Mouse (Mus musculus) forebrain, postnatal 0 days (tissue): ENCODE measurements at regions not wholly inside any gene's neighbourhood (a gene's known extent, or its start where the extent isn't known, plus 50 kb on each side); places are given as distances from the start of the nearest gene placed in this dataset.
A peak's percentile ranks its signal among the peaks of the same experiment; 100 is the strongest.

Experiments used
- ATAC-seq: fragments of 200-750 bp; cut with Nextera tagmentation; 2 replicates; pipeline ENCODE4 v1.8.0; 2017; ENCODE audit warnings: mild to moderate bottlenecking, moderate library complexity
- DNase-seq: peaks from one replicate; pipeline ENCODE4 v3.0.0-alpha.2; 2015
- H3K27ac ChIP-seq: fragments of 300-500 bp; sonication (generic); 2 replicates; pipeline ENCODE4 v1.5.1; 2014; ENCODE audit warnings: low read depth, mild to moderate bottlenecking, antibody characterized with exemption, low read length, moderate library complexity, mixed read lengths
- H3K27me3 ChIP-seq: fragments of 300-500 bp; sonication (generic); 2 replicates; pipeline ENCODE4 v1.6.1; 2014; ENCODE audit warnings: mild to moderate bottlenecking, low read length, mixed read lengths; ENCODE audit not compliant: insufficient read depth
- H3K36me3 ChIP-seq: fragments of 300-500 bp; sonication (generic); 2 replicates; pipeline ENCODE4 v1.6.1; 2014; ENCODE audit warnings: mild to moderate bottlenecking, moderate library complexity; ENCODE audit not compliant: insufficient read depth
- H3K4me1 ChIP-seq: fragments of 300-500 bp; sonication (generic); 2 replicates; pipeline ENCODE4 v1.6.1; 2014; ENCODE audit warnings: antibody characterized with exemption; ENCODE audit not compliant: insufficient read depth
- H3K4me2 ChIP-seq: fragments of 300-500 bp; sonication (generic); 2 replicates; pipeline ENCODE4 v1.6.1; 2014; ENCODE audit warnings: low read depth, mild to moderate bottlenecking, moderate library complexity
- H3K4me3 ChIP-seq: fragments of 300-500 bp; sonication (generic); 2 replicates; pipeline ENCODE4 v1.5.1; 2014; ENCODE audit warnings: low read depth, low read length, mixed read lengths
- H3K9ac ChIP-seq: fragments of 300-500 bp; sonication (generic); 2 replicates; pipeline ENCODE4 v1.6.1; 2014; ENCODE audit warnings: mild to moderate bottlenecking
- H3K9me3 ChIP-seq: fragments of 300-500 bp; sonication (generic); 2 replicates; pipeline ENCODE4 v1.6.1; 2016; ENCODE audit warnings: low read length
- CTCF ChIP-seq: sonication (generic); IDR thresholded peaks from 2 replicates; pipeline ENCODE4 v1.5.1; 2016; ENCODE audit warnings: antibody characterized with exemption, control low read depth, low read depth
- WGBS: fragments of 180-500 bp; shearing (Covaris S2); extraction: QIAGEN DNeasy Blood & Tissue Kit; methylation state at CpG from one replicate; pipeline ENCODE4 v1.1.7; 2014; 5-methylcytosine and 5-hydroxymethylcytosine counted together

GRCm38 (mm10) chr9:112444220-112444619, 208.5 kb upstream of the Arpp21 start:
- Histone ChIP-seq H3K9me3 (no peaks in the 10 kb centered on the region), H3K36me3 (no peaks in the 10 kb centered on the region), H3K27me3 (no peaks in the 10 kb centered on the region), H3K9ac (no peak overlapping the region), H3K27ac (no peak overlapping the region), H3K4me2 (no peak overlapping the region), H3K4me3 (no peak overlapping the region), H3K4me1 (no peaks in the 10 kb centered on the region)
- DNase-seq (no peak), ATAC-seq (no peak)
- WGBS, result 62% methylated on average over 2 of the region's 2 CpGs
- no peak for TF ChIP-seq CTCF

- WGBS, result 71% methylated on average over 2 of the region's 2 CpGs
- peak; percentile 50 for DNase-seq
- Histone ChIP-seq H3K4me1 (no peaks in the 10 kb centered on the region; the same call in 1 of the 2 replicates), H3K27me3 (no peaks in the 10 kb centered on the region), H3K4me2 (no peak overlapping the region), H3K27ac (no peak overlapping the region), H3K36me3 (no peaks in the 10 kb centered on the region), H3K9me3 (no peaks in the 10 kb centered on the region), H3K9ac (no peak overlapping the region), H3K4me3 (no peak overlapping the region)
- no peak for TF ChIP-seq CTCF
- no peak for ATAC-seq
Measured at GRCm38 (mm10) chr9:112436094-112436493, 200.4 kb upstream of the Arpp21 start.

GRCm38 (mm10) chr9:112431920-112432437, 196.2 kb upstream of the Arpp21 start:
- no peak for ATAC-seq
- no peaks in the 10 kb centered on the region; the same call in 1 of the 2 replicates for H3K4me1 ChIP-seq
- TF ChIP-seq CTCF, result no peak

GRCm38 (mm10) chr9:112429196-112429595, 193.5 kb upstream of the Arpp21 start:
- no peaks in the 10 kb centered on the region for H3K36me3 ChIP-seq
- TF ChIP-seq CTCF, result no peak
- H3K9ac ChIP-seq, result no peak overlapping the region
- DNase-seq (no peak), ATAC-seq (no peak)
- no peak overlapping the region for H3K4me3 ChIP-seq
- no peaks in the 10 kb centered on the region for H3K9me3 ChIP-seq
- 55% methylated on average over 3 of the region's 3 CpGs for WGBS
- H3K27me3 ChIP-seq, result no peaks in the 10 kb centered on the region
- H3K4me2 ChIP-seq, result no peak overlapping the region
- H3K27ac ChIP-seq, result no peak overlapping the region
- H3K4me1 ChIP-seq, result no peaks in the 10 kb centered on the region; the same call in 1 of the 2 replicates

More at GRCm38 (mm10) chr9:112431920-112432437, 196.2 kb upstream of the Arpp21 start:
- no peak for DNase-seq
- Histone ChIP-seq H3K4me3 (no peak overlapping the region), H3K27me3 (no peaks in the 10 kb centered on the region), H3K4me2 (no peak overlapping the region), H3K9ac (no peak overlapping the region), H3K27ac (no peak overlapping the region), H3K36me3 (no peaks in the 10 kb centered on the region), H3K9me3 (no peaks in the 10 kb centered on the region)
- 81% methylated on average over 4 of the region's 4 CpGs for WGBS

- no peak for TF ChIP-seq CTCF
- DNase-seq (peak; percentile 21), ATAC-seq (no peak)
- Histone ChIP-seq H3K4me1 (no peaks in the 10 kb centered on the region), H3K36me3 (no peaks in the 10 kb centered on the region), H3K27ac (no peak overlapping the region), H3K9ac (no peak overlapping the region), H3K4me3 (no peak overlapping the region), H3K9me3 (no peaks in the 10 kb centered on the region), H3K4me2 (no peak overlapping the region), H3K27me3 (no peaks in the 10 kb centered on the region)
Measured at GRCm38 (mm10) chr9:112405772-112406315, 170.1 kb upstream of the Arpp21 start.

GRCm38 (mm10) chr9:112370746-112371145, 135.0 kb upstream of the Arpp21 start:
- Histone ChIP-seq H3K4me2 (no peak overlapping the region), H3K36me3 (no peaks in the 10 kb centered on the region), H3K4me3 (no peak overlapping the region), H3K27me3 (no peaks in the 10 kb centered on the region), H3K9me3 (no peaks in the 10 kb centered on the region), H3K27ac (no peak overlapping the region), H3K9ac (no peak overlapping the region), H3K4me1 (no peaks in the 10 kb centered on the region)
- DNase-seq, result no peak
- WGBS, result 72% methylated on average over 1 of the region's 1 CpGs
- TF ChIP-seq CTCF, result no peak
- ATAC-seq, result no peak

GRCm38 (mm10) chr9:112367291-112367690, 131.6 kb upstream of the Arpp21 start:
- Histone ChIP-seq H3K27me3 (no peaks in the 10 kb centered on the region), H3K9ac (no peak overlapping the region), H3K36me3 (no peaks in the 10 kb centered on the region), H3K4me1 (no peaks in the 10 kb centered on the region), H3K4me2 (no peak overlapping the region), H3K27ac (no peak overlapping the region), H3K9me3 (no peaks in the 10 kb centered on the region), H3K4me3 (no peak overlapping the region)
- DNase-seq, result no peak
- TF ChIP-seq CTCF, result no peak
- no peak for ATAC-seq
